Mouse (Mus musculus) embryonic facial prominence, embryonic 15.5 days (tissue): ENCODE results near the gene Wasf3. TPM values are rescaled to one million over a fixed set of nuclear protein-coding genes. Genes with fewer than 3 reads are reported as not detected.
"Not testable (repeated sequence)": the region's sequence is repeated elsewhere in the genome, so short reads cannot be mapped to it uniquely, and the experiment has no call there.

Experiments used
- ATAC-seq: fragments of 200-750 bp; cut with Nextera tagmentation; 2 replicates; pipeline ENCODE4 v1.8.0; 2017; ENCODE audit warnings: low read depth, moderate TSS enrichment; ENCODE audit not compliant: insufficient number of reproducible peaks, low FRiP score, low TSS enrichment
- H3K27ac ChIP-seq: fragments of 300-500 bp; sonication (generic); replicated peaks from 2 replicates; pipeline ENCODE4 v1.5.1; 2015; ENCODE audit warnings: mild to moderate bottlenecking, inconsistent platforms
- H3K27me3 ChIP-seq: fragments of 300-500 bp; sonication (generic); 2 replicates; pipeline ENCODE4 v1.6.1; 2015; ENCODE audit warnings: inconsistent platforms
- H3K36me3 ChIP-seq: fragments of 300-500 bp; sonication (generic); 2 replicates; pipeline ENCODE4 v1.6.1; 2015; ENCODE audit warnings: mild to moderate bottlenecking, inconsistent platforms
- H3K4me1 ChIP-seq: fragments of 300-500 bp; sonication (generic); 2 replicates; pipeline ENCODE4 v1.6.1; 2015; ENCODE audit warnings: inconsistent platforms
- H3K4me2 ChIP-seq: fragments of 300-500 bp; sonication (generic); replicated peaks from 2 replicates; pipeline ENCODE4 v1.6.1; 2015; ENCODE audit warnings: mild to moderate bottlenecking, inconsistent platforms
- H3K4me3 ChIP-seq: fragments of 300-500 bp; sonication (generic); replicated peaks from 2 replicates; pipeline ENCODE4 v1.5.1; 2015; ENCODE audit warnings: mild to moderate bottlenecking, inconsistent platforms
- H3K9ac ChIP-seq: fragments of 300-500 bp; sonication (generic); 2 replicates; pipeline ENCODE4 v1.6.1; 2015; ENCODE audit warnings: inconsistent platforms
- H3K9me3 ChIP-seq: fragments of 300-500 bp; sonication (generic); replicated peaks from 2 replicates; pipeline ENCODE4 v1.6.1; 2016; ENCODE audit warnings: inconsistent platforms
- WGBS: fragments of 180-500 bp; shearing (Covaris S2); methylation state at CpG from one replicate; pipeline ENCODE4 v1.1.7; 2015; 5-methylcytosine and 5-hydroxymethylcytosine counted together
- polyA plus RNA-seq: library from polyadenylated mRNA; unstranded; fragments of >200 nt; fragmentation: Nextera tagmentation; extraction: Ambion mirVana; gene quantifications from 2 replicates; pipeline ENCODE4 v1.2.1, GENCODE M21; 2015

The Wasf3 gene
- polyA plus RNA-seq, 1 experiment from 2014 or later: 3.5 TPM

GRCm38 (mm10) chr5:146446633-146447032, 61.8 kb downstream of the Wasf3 start:
- H3K9ac ChIP-seq: no peak overlapping the region
- H3K9me3 ChIP-seq: no peaks in the 10 kb centered on the region
- H3K4me2 ChIP-seq: no peak overlapping the region
- H3K36me3 ChIP-seq: no peaks in the 10 kb centered on the region
- 77% methylated on average over 2 of the region's 2 CpGs for WGBS
- no peak overlapping the region for H3K27ac ChIP-seq
- H3K4me1 ChIP-seq: no peaks in the 10 kb centered on the region
- H3K27me3 ChIP-seq: no peaks in the 10 kb centered on the region
- no peak for ATAC-seq
- no peak overlapping the region for H3K4me3 ChIP-seq

GRCm38 (mm10) chr5:146451592-146452254, 66.9 kb downstream of the Wasf3 start:
- WGBS: 63% methylated on average over 11 of the region's 11 CpGs

GRCm38 (mm10) chr5:146453556-146453955, 68.8 kb downstream of the Wasf3 start:
- Histone ChIP-seq H3K27me3 (no peaks in the 10 kb centered on the region), H3K4me3 (no peak overlapping the region), H3K27ac (no peak overlapping the region), H3K4me2 (no peak overlapping the region), H3K36me3 (no peaks in the 10 kb centered on the region), H3K9me3 (no peaks in the 10 kb centered on the region), H3K9ac (no peak overlapping the region), H3K4me1 (no peaks in the 10 kb centered on the region)
- 88% methylated on average over 6 of the region's 6 CpGs for WGBS
- ATAC-seq: no peak

More at GRCm38 (mm10) chr5:146451592-146452254, 66.9 kb downstream of the Wasf3 start:
- H3K9me3 ChIP-seq: no peaks in the 10 kb centered on the region
- no peak overlapping the region for H3K27ac ChIP-seq
- no peak overlapping the region for H3K4me2 ChIP-seq
- no peak overlapping the region for H3K4me3 ChIP-seq
- H3K9ac ChIP-seq: no peak overlapping the region
- H3K36me3 ChIP-seq: no peaks in the 10 kb centered on the region
- no peak for ATAC-seq
- no peaks in the 10 kb centered on the region for H3K27me3 ChIP-seq
- H3K4me1 ChIP-seq: no peaks in the 10 kb centered on the region

GRCm38 (mm10) chr5:146461612-146462011, 76.8 kb downstream of the Wasf3 start:
- Histone ChIP-seq H3K9me3 (no peaks in the 10 kb centered on the region), H3K9ac (no peak overlapping the region), H3K27me3 (no peaks in the 10 kb centered on the region), H3K4me2 (no peak overlapping the region), H3K27ac (no peak overlapping the region), H3K4me1 (no peaks in the 10 kb centered on the region), H3K4me3 (no peak overlapping the region), H3K36me3 (no peaks in the 10 kb centered on the region)
- 63% methylated on average over 8 of the region's 8 CpGs for WGBS
- ATAC-seq: no peak

- ATAC-seq: no peak
- no peak overlapping the region for H3K4me3 ChIP-seq
- H3K9me3 ChIP-seq: no peaks in the 10 kb centered on the region
- no peak overlapping the region for H3K9ac ChIP-seq
- H3K36me3 ChIP-seq: 0 out of 2 replicates have a peak, but pooled peaks cover 3% of the 10 kb centered on the region
- no peak overlapping the region for H3K27ac ChIP-seq
- WGBS: 94% methylated on average over 19 of the region's 19 CpGs
- H3K27me3 ChIP-seq: no peaks in the 10 kb centered on the region
- no peak overlapping the region for H3K4me2 ChIP-seq
- no peaks in the 10 kb centered on the region for H3K4me1 ChIP-seq
Observed at GRCm38 (mm10) chr5:146466663-146467062, 81.9 kb downstream of the Wasf3 start.

GRCm38 (mm10) chr5:146468311-146468710, 83.5 kb downstream of the Wasf3 start:
- no peak overlapping the region for H3K27ac ChIP-seq
- 91% methylated on average over 9 of the region's 9 CpGs for WGBS
- no peak overlapping the region for H3K4me2 ChIP-seq
- 0 out of 2 replicates have a peak, but pooled peaks cover 3% of the 10 kb centered on the region for H3K36me3 ChIP-seq
- H3K27me3 ChIP-seq: no peaks in the 10 kb centered on the region
- no peak for ATAC-seq
- H3K9me3 ChIP-seq: no peaks in the 10 kb centered on the region
- H3K4me1 ChIP-seq: no peaks in the 10 kb centered on the region
- no peak overlapping the region for H3K4me3 ChIP-seq
- H3K9ac ChIP-seq: no peak overlapping the region

- H3K9me3 ChIP-seq: no peaks in the 10 kb centered on the region
- WGBS: 87% methylated on average over 9 of the region's 9 CpGs
- no peak for ATAC-seq
- H3K4me1 ChIP-seq: no peaks in the 10 kb centered on the region
- H3K4me2 ChIP-seq: no peak overlapping the region
- H3K27me3 ChIP-seq: no peaks in the 10 kb centered on the region
- H3K9ac ChIP-seq: no peak overlapping the region
- H3K4me3 ChIP-seq: no peak overlapping the region
- no peak overlapping the region for H3K27ac ChIP-seq
- 0 out of 2 replicates have a peak, but pooled peaks cover 3% of the 10 kb centered on the region for H3K36me3 ChIP-seq
Observed at GRCm38 (mm10) chr5:146470821-146471220, 86.0 kb downstream of the Wasf3 start.

GRCm38 (mm10) chr5:146471311-146471710, 86.5 kb downstream of the Wasf3 start:
- 89% methylated on average over 5 of the region's 5 CpGs for WGBS
- Histone ChIP-seq H3K4me3 (no peak overlapping the region), H3K27me3 (no peaks in the 10 kb centered on the region), H3K27ac (no peak overlapping the region), H3K4me2 (no peak overlapping the region), H3K9ac (no peak overlapping the region), H3K36me3 (0 out of 2 replicates have a peak, but pooled peaks cover 3% of the 10 kb centered on the region), H3K9me3 (no peaks in the 10 kb centered on the region), H3K4me1 (no peaks in the 10 kb centered on the region)
- ATAC-seq: no peak

GRCm38 (mm10) chr5:146471821-146472220, 87.0 kb downstream of the Wasf3 start:
- 91% methylated on average over 12 of the region's 12 CpGs for WGBS
- H3K4me2 ChIP-seq: no peak overlapping the region
- no peak overlapping the region for H3K4me3 ChIP-seq
- H3K9ac ChIP-seq: no peak overlapping the region
- H3K4me1 ChIP-seq: no peaks in the 10 kb centered on the region
- H3K36me3 ChIP-seq: 0 out of 2 replicates have a peak, but pooled peaks cover 3% of the 10 kb centered on the region
- no peaks in the 10 kb centered on the region for H3K27me3 ChIP-seq
- no peak overlapping the region for H3K27ac ChIP-seq
- ATAC-seq: no peak
- H3K9me3 ChIP-seq: no peaks in the 10 kb centered on the region

- WGBS: 9% methylated on average over 4 of the region's 4 CpGs
- H3K4me2 ChIP-seq, H3K9ac ChIP-seq, H3K4me3 ChIP-seq, H3K4me1 ChIP-seq, H3K9me3 ChIP-seq, H3K36me3 ChIP-seq, H3K27ac ChIP-seq, ATAC-seq, H3K27me3 ChIP-seq: not testable (repeated sequence)
Observed at GRCm38 (mm10) chr5:146479564-146479963, 94.8 kb downstream of the Wasf3 start.

- WGBS: 90% methylated on average over 3 of the region's 3 CpGs
- not testable (repeated sequence) for H3K4me3 ChIP-seq, H3K27me3 ChIP-seq, H3K9me3 ChIP-seq, H3K4me2 ChIP-seq, H3K36me3 ChIP-seq, H3K9ac ChIP-seq, H3K4me1 ChIP-seq, H3K27ac ChIP-seq, ATAC-seq
Observed at GRCm38 (mm10) chr5:146481665-146482064, 96.9 kb downstream of the Wasf3 start, which contains the start of gene Gm6408. Gm6408 (plus strand) TSS chr5:146481965.

GRCm38 (mm10) chr5:146488959-146489358, 104.2 kb downstream of the Wasf3 start:
- not testable (repeated sequence) for H3K9me3 ChIP-seq, H3K27me3 ChIP-seq, H3K4me3 ChIP-seq, ATAC-seq, H3K36me3 ChIP-seq, H3K27ac ChIP-seq, H3K4me2 ChIP-seq, H3K9ac ChIP-seq, H3K4me1 ChIP-seq
- 8% methylated on average over 3 of the region's 4 CpGs for WGBS
